Mouse (Mus musculus): ENCODE measurements around the gene Lrfn4. TPM values are rescaled to one million over a fixed set of nuclear protein-coding genes. Genes with fewer than 3 reads are reported as not detected.

Gene Lrfn4
- polyA plus RNA-seq, 1 experiment = 6.1 TPM

GRCm38 (mm10) chr19:4570815-4571214 is 44.7 kb downstream of the Lrfn4 start:
- no peaks in the 10 kb centered on the region for H3K36me3 ChIP-seq (ENCODE audit: control insufficient read depth, insufficient read depth, low read length)
- DNase-seq = peak; percentile 68
- H3K27ac ChIP-seq (ENCODE audit: insufficient read depth, low read depth, low read length) = peak overlapping the region; percentile 85
- 65% methylated on average over 6 of the region's 6 CpGs for WGBS
- peaks cover 30% of the 10 kb centered on the region for H3K4me1 ChIP-seq (ENCODE audit: control insufficient read depth, insufficient read depth, low read length)
- no peak for TF ChIP-seq POLR2A (IDR thresholded peaks at IDR 0.05; ENCODE audit: low read depth, low read length)
- no peak for TF ChIP-seq CTCF (conservative IDR thresholded peaks at IDR 0.05; ENCODE audit: insufficient read depth, insufficient read length, low read depth, low read length)
- H3K4me3 ChIP-seq (ENCODE audit: insufficient read depth, low read depth, low read length) = no peak overlapping the region
- H3K27me3 ChIP-seq (replicated peaks; ENCODE audit: control insufficient read depth, insufficient read depth, low read length) = no peaks in the 10 kb centered on the region

GRCm38 (mm10) chr19:4570237-4570613 is 45.2 kb downstream of the Lrfn4 start:
- peak; percentile 86 for DNase-seq
- H3K27me3 ChIP-seq (replicated peaks; ENCODE audit: control insufficient read depth, insufficient read depth, low read length) = no peaks in the 10 kb centered on the region

GRCm38 (mm10) chr19:4569356-4570236 is 45.9 kb downstream of the Lrfn4 start:
- 71% methylated on average over 17 of the region's 17 CpGs for WGBS
- H3K27me3 ChIP-seq (replicated peaks; ENCODE audit: control insufficient read depth, insufficient read depth, low read length) = no peaks in the 10 kb centered on the region
- H3K4me1 ChIP-seq (ENCODE audit: control insufficient read depth, insufficient read depth, low read length) = peaks cover 30% of the 10 kb centered on the region
- H3K4me3 ChIP-seq (ENCODE audit: insufficient read depth, low read depth, low read length) = no peak overlapping the region
- H3K27ac ChIP-seq (ENCODE audit: insufficient read depth, low read depth, low read length) = peak overlapping the region; percentile 92
- TF ChIP-seq POLR2A (IDR thresholded peaks at IDR 0.05; ENCODE audit: low read depth, low read length) (no peak), CTCF (conservative IDR thresholded peaks at IDR 0.05; ENCODE audit: insufficient read depth, insufficient read length, low read depth, low read length) (no peak)
- peak; percentile 46 for DNase-seq
- H3K36me3 ChIP-seq (ENCODE audit: control insufficient read depth, insufficient read depth, low read length) = no peaks in the 10 kb centered on the region

More at GRCm38 (mm10) chr19:4570237-4570613, 45.2 kb downstream of the Lrfn4 start:
- Histone ChIP-seq H3K4me3 (ENCODE audit: insufficient read depth, low read depth, low read length) (no peak overlapping the region), H3K27ac (ENCODE audit: insufficient read depth, low read depth, low read length) (peak overlapping the region; percentile 92), H3K4me1 (ENCODE audit: control insufficient read depth, insufficient read depth, low read length) (peaks cover 30% of the 10 kb centered on the region), H3K36me3 (ENCODE audit: control insufficient read depth, insufficient read depth, low read length) (no peaks in the 10 kb centered on the region)
- WGBS = 55% methylated on average over 11 of the region's 11 CpGs
- no peak for TF ChIP-seq CTCF (conservative IDR thresholded peaks at IDR 0.05; ENCODE audit: insufficient read depth, insufficient read length, low read depth, low read length)
- no peak for TF ChIP-seq POLR2A (IDR thresholded peaks at IDR 0.05; ENCODE audit: low read depth, low read length)

GRCm38 (mm10) chr19:4568832-4569231 is 46.6 kb downstream of the Lrfn4 start:
- H3K4me1 ChIP-seq (ENCODE audit: control insufficient read depth, insufficient read depth, low read length) = peaks cover 30% of the 10 kb centered on the region
- no peaks in the 10 kb centered on the region for H3K36me3 ChIP-seq (ENCODE audit: control insufficient read depth, insufficient read depth, low read length)
- no peak for TF ChIP-seq POLR2A (IDR thresholded peaks at IDR 0.05; ENCODE audit: low read depth, low read length)
- no peak for TF ChIP-seq CTCF (conservative IDR thresholded peaks at IDR 0.05; ENCODE audit: insufficient read depth, insufficient read length, low read depth, low read length)
- peak; percentile 28 for DNase-seq
- no peaks in the 10 kb centered on the region for H3K27me3 ChIP-seq (replicated peaks; ENCODE audit: control insufficient read depth, insufficient read depth, low read length)
- no peak overlapping the region for H3K4me3 ChIP-seq (ENCODE audit: insufficient read depth, low read depth, low read length)
- WGBS = 63% methylated on average over 4 of the region's 4 CpGs
- H3K27ac ChIP-seq (ENCODE audit: insufficient read depth, low read depth, low read length) = no peak overlapping the region; the same call in 1 of the 2 replicates

- Histone ChIP-seq H3K36me3 (ENCODE audit: control insufficient read depth, insufficient read depth, low read length) (no peaks in the 10 kb centered on the region), H3K27me3 (replicated peaks; ENCODE audit: control insufficient read depth, insufficient read depth, low read length) (no peaks in the 10 kb centered on the region), H3K27ac (ENCODE audit: insufficient read depth, low read depth, low read length) (no peak overlapping the region), H3K4me3 (ENCODE audit: insufficient read depth, low read depth, low read length) (no peak overlapping the region), H3K4me1 (ENCODE audit: control insufficient read depth, insufficient read depth, low read length) (peaks cover 30% of the 10 kb centered on the region)
- TF ChIP-seq POLR2A (IDR thresholded peaks at IDR 0.05; ENCODE audit: low read depth, low read length) (no peak), CTCF (conservative IDR thresholded peaks at IDR 0.05; ENCODE audit: insufficient read depth, insufficient read length, low read depth, low read length) (no peak)
- DNase-seq = no peak
- WGBS = 69% methylated on average over 2 of the region's 2 CpGs
These were observed 47.8 kb downstream of the Lrfn4 start for GRCm38 (mm10) chr19:4567665-4568064.

- Histone ChIP-seq H3K36me3 (ENCODE audit: control insufficient read depth, insufficient read depth, low read length) (no peaks in the 10 kb centered on the region), H3K27me3 (replicated peaks; ENCODE audit: control insufficient read depth, insufficient read depth, low read length) (no peaks in the 10 kb centered on the region), H3K4me3 (ENCODE audit: insufficient read depth, low read depth, low read length) (no peak overlapping the region), H3K27ac (ENCODE audit: insufficient read depth, low read depth, low read length) (no peak overlapping the region), H3K4me1 (ENCODE audit: control insufficient read depth, insufficient read depth, low read length) (peaks cover 30% of the 10 kb centered on the region)
- DNase-seq = no peak
- 86% methylated on average over 2 of the region's 2 CpGs for WGBS
- TF ChIP-seq CTCF (conservative IDR thresholded peaks at IDR 0.05; ENCODE audit: insufficient read depth, insufficient read length, low read depth, low read length) (no peak), POLR2A (IDR thresholded peaks at IDR 0.05; ENCODE audit: low read depth, low read length) (no peak)
These were observed 48.6 kb downstream of the Lrfn4 start for GRCm38 (mm10) chr19:4566880-4567279.

- Histone ChIP-seq H3K36me3 (ENCODE audit: control insufficient read depth, insufficient read depth, low read length) (no peaks in the 10 kb centered on the region), H3K4me1 (ENCODE audit: control insufficient read depth, insufficient read depth, low read length) (peaks cover 25% of the 10 kb centered on the region), H3K4me3 (ENCODE audit: insufficient read depth, low read depth, low read length) (no peak overlapping the region), H3K27me3 (replicated peaks; ENCODE audit: control insufficient read depth, insufficient read depth, low read length) (no peaks in the 10 kb centered on the region), H3K27ac (ENCODE audit: insufficient read depth, low read depth, low read length) (no peak overlapping the region)
- TF ChIP-seq POLR2A (IDR thresholded peaks at IDR 0.05; ENCODE audit: low read depth, low read length) = no peak
- 82% methylated on average over 5 of the region's 5 CpGs for WGBS
- peak; percentile 47 for DNase-seq
These were observed 49.8 kb downstream of the Lrfn4 start for GRCm38 (mm10) chr19:4565678-4566077.

Other genes starting within 250 kb of the Lrfn4 start
- 74.3 and 89.5 TPM in 2 replicates for gene Kdm2a, start 217.4 kb downstream of the Lrfn4 start, polyA plus RNA-seq (2012; rRNA removed)
- 35.1 and 35.6 TPM in 2 replicates for gene Rhod, start 176.2 kb downstream of the Lrfn4 start, polyA plus RNA-seq (2012; rRNA removed)
- 4.6 and 9.8 TPM in 2 replicates for gene Syt12, start 138.2 kb downstream of the Lrfn4 start, polyA plus RNA-seq (2012; rRNA removed)
- 2.8 TPM in 2 replicates for gene 2010003K11Rik, start 117.1 kb downstream of the Lrfn4 start, polyA plus RNA-seq (2012; rRNA removed)
- 286 and 295 TPM in 2 replicates for gene Pcx, start 105.2 kb downstream of the Lrfn4 start, polyA plus RNA-seq (2012; rRNA removed)
- gene Rce1, start 10.0 kb upstream of the Lrfn4 start, polyA plus RNA-seq (2012; rRNA removed) = 82.2 and 92.8 TPM in 2 replicates
- 1.1 TPM in 2 replicates for gene Gm960, start 83.0 kb upstream of the Lrfn4 start, polyA plus RNA-seq (2012; rRNA removed)
- 11.0 and 12.0 TPM in 2 replicates for gene Sptbn2, start 95.5 kb upstream of the Lrfn4 start, polyA plus RNA-seq (2012; rRNA removed)
- gene Rbm4b, start 140.8 kb upstream of the Lrfn4 start, polyA plus RNA-seq (2012; rRNA removed) = 12.8 TPM in 2 replicates
- 44.6 and 47.5 TPM in 2 replicates for gene Rbm4, start 178.2 kb upstream of the Lrfn4 start, polyA plus RNA-seq (2012; rRNA removed)
- 22.3 and 32.0 TPM in 2 replicates for gene Gm21992, start 195.9 kb upstream of the Lrfn4 start, polyA plus RNA-seq (2012; rRNA removed)
- 28.7 and 36.8 TPM in 2 replicates for gene Rbm14, start 196.0 kb upstream of the Lrfn4 start, polyA plus RNA-seq (2012; rRNA removed)
- 144 and 192 TPM in 2 replicates for gene Ccs, start 223.7 kb upstream of the Lrfn4 start, polyA plus RNA-seq (2012; rRNA removed)
- gene Ccdc87, start 223.7 kb upstream of the Lrfn4 start, polyA plus RNA-seq (2012; rRNA removed) = 0.08 and 0.15 TPM in 2 replicates
- gene Ctsf, start 239.5 kb upstream of the Lrfn4 start, polyA plus RNA-seq (2012; rRNA removed) = 150 and 249 TPM in 2 replicates

All from kidney, adult 2 months (tissue).